Mouse (Mus musculus): Measurements from ENCODE around the gene Eme1.
A peak's percentile ranks its signal among the peaks of the same experiment; 100 is the strongest.

Eme1 gene

DNA sequence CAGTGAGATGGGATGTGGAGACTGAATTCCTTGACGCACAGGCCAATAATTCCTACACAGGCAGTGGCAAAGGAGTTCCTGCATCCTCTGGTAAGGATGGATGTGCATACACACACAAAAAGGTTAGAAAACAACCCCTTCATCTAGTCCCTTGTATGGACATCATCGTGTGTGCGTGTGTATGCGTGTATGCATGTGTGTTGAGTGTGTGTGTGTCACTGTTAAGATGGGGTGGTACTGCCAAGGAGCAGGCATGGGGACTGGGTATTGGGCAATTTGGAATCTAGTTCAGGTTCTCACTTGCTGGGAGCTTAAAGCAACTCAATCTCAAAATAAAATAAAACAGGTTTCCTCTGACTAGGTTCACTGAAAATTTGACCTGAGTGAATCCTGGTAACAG lies 7.3 kb downstream of the Eme1 start:
- no peak for DNase-seq (ENCODE audit: low read depth)

DNA sequence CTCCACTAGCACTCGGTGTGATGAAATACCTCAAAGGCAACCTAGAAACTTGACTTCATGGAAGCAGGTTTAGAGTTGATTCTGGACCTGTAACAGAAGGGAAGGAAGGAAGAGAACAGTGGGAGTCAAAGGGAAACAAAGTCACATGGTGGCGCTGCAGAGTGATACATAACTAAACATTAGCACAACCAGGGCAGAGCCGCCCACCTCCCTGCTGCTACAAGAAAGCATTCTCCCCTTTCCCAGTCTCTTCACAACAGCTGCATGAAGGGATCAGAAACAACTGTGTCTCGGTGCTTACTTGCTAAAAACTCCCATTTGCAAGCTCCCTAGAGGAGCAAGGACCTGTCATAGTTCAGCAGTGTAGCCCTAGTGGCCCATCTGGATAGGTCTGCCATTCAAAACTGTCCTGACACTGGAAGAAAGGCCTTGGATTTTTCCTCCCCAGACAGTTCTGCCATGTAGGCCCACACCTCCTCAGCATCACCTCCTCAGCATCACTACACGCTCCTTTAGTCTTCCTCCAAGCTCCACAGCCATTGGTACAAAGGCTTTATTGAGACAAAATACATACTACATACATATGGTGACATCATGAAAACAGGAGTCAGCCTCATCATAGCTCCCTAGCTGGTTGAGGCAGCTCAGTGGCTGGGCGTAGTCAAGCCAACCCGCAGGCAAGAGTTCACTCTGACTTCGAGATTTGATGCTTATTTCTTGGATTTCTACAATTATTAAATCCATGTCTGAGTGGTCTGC lies 9.1 kb downstream of the Eme1 start:
- no peak for DNase-seq (ENCODE audit: low read depth)

GRCm38 (mm10) chr11:94634431-94634830 lies 19.3 kb downstream of the Eme1 start:
- no peak for DNase-seq (ENCODE audit: low read depth)

DNA sequence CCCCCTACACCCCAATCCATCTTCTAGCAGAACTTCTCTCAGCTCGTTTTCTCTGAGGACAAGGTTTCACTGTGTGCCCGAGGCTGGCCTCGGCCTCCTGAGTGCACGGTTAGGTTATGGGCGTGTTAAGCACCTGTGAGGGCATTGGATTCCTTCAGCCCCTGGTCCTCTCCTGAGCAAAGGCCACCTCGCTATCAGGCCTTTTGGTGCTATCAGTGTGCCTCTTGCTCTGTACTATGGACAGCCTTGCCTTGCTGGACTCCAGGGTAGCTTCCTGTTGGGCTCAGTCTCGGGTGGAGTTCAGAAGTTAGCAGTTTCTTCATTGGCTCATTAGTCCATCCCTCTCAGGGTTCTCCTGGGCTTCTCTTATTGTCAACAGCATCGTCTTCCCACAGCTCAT lies 20.8 kb downstream of the Eme1 start:
- no peak for DNase-seq (ENCODE audit: low read depth)

GRCm38 (mm10) chr11:94631969-94632368 lies 21.8 kb downstream of the Eme1 start:
- DNase-seq (ENCODE audit: low read depth): no peak

- DNase-seq (ENCODE audit: low read depth): peak; percentile 59
Measured at GRCm38 (mm10) chr11:94630199-94631011, 23.4 kb downstream of the Eme1 start.

DNA sequence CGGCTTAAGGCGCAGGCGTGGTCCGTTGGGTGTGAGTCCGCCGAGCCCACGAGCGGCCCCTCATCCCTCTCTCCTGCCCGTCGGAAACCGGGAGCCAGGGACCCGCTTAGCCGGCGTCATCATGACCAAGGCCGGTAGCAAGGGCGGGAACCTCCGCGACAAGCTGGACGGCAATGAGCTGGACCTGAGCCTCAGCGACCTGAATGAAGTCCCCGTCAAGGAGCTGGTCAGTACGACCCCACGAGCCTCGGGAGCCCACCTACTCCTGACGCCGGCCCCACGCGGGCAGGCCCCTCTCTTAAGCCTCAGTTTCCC lies 23.9 kb downstream of the Eme1 start:
- no peak for DNase-seq (ENCODE audit: low read depth)

DNA sequence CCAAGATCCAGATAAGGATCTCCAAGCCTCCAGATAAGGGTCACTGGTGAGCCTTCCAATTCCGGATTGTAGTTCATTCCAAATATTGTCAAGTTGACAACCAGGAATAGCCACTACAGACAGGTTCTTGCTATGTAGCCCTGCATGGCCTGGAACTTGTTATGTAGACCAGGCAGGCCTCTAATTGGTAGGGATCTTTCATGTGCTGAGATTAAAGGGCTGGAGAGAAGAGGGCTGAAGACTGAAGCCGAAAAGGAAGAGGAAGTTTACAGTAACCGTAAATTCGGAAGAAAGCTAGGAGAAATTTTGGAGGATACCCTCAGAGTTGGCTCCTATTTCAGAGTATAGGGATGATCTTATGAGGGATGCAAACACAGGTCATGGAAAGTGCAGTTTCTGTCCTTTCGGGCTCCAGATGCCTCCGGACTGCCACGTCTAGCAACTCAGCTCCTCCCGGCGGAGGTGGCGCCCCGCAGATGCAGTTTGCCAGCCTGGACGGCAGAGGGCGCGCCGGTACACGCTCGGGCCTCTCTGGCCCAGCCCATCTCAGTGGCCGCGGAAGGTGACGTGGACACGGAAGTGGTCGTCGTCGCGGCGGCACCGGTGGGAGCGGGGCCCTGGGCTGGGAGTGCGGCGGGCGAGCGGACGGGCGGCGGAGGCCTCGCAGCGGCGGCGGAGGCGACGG lies 24.4 kb downstream of the Eme1 start, which contains the start of gene Lrrc59:
Gene Lrrc59, plus strand, starts transcription at position 569 of the 685 bp plus-strand sequence.
- DNase-seq (ENCODE audit: low read depth): peak; percentile 95

GRCm38 (mm10) chr11:94622162-94622561 lies 31.6 kb downstream of the Eme1 start:
- DNase-seq (ENCODE audit: low read depth): peak; percentile 13

DNA sequence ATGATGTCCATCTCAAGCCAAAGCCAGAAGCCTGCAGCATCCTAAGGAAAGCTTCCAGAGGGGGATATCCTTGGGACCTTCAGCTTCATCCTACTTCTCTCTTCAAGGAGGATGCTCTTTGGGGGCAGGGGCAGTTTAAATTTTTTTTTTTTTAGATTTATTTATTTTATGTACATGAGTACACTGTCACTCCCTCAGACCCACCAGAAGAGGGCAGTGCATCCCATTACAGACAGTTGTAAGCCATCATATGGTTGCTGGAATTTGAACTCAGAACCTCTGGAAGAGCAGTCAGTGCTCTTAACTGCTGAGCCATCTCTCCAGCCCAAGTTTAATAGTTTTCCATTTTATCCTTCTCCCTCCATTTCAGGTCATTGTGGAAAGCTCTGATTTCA lies 32.3 kb downstream of the Eme1 start:
- peak; percentile 47 for DNase-seq (ENCODE audit: low read depth)

DNA sequence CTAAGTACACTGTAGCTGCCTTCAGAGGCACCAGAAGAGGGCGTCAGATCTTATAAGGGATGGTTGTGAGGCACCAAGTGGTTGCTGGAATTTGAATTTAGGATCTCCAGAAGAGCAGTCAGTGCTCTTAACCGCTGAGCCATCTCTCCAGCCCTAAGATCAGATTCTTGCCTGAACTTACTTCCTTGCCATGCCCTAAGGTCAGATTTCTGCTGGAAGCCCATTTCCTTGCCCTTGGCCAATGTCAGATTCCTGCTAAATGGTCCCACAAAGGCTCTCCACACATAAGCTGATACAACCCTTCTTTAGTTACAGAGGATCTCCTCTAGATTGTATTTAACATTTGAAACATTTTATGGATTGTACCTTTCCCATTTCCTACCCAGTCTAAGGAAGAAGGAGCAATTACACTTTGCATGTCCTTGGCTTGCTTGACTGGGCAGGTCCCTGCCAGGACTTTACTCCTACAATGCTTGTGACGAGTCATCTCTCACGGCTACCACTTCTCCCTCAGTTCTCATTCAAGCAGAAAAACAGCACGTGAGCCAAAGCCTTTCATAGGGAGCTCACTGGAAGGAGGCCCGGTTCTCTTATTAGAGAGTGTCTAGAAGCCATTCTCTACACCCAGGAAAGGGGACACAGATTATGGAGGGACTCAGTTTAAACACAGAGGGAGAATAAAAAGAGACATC lies 32.9 kb downstream of the Eme1 start:
- no peak for DNase-seq (ENCODE audit: low read depth)

DNA sequence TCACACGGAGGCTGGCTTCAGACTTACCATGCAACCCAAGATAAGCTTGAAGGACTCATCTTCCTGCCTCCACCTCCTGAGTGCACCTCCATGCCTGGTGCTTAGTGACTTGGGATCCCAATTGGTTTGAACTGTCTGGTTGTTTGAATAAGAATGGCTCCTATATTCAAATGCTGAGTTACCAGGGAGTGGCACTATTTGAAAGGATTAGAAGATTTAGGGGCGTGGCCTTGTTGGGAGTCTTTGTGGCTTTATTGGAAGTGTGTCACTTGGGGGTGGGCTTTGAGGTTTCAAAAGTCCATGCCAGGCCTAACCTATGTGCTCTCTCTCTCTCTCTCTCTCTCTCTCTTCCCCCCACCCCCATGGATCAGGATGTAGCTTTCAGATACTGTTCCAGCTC lies 36.1 kb downstream of the Eme1 start:
- no peak for DNase-seq (ENCODE audit: low read depth)

- DNase-seq (ENCODE audit: low read depth): no peak
Measured at GRCm38 (mm10) chr11:94615494-94615893, 38.3 kb downstream of the Eme1 start.

DNA sequence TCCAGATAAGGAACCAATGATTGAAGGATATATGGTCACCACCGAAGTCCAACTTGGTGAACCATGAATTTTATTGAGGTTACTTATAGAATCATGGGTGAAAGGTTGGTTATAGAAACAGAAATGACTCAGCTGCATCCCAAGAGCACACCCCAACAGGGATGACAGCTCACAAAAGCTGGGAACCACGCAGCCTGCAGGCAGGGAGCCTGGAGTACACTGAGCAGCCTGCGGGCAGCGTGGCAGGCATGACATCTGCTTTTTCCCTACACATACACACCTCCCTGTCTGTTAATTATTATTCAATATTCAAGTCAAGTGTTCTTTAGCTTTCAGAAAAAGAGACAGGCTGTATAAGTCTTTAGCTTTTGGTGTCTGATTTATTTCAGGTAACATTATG lies 39.2 kb downstream of the Eme1 start:
- DNase-seq (ENCODE audit: low read depth): no peak

GRCm38 (mm10) chr11:94610744-94611740 lies 42.7 kb downstream of the Eme1 start:
- DNase-seq (ENCODE audit: low read depth): no peak

- DNase-seq (ENCODE audit: low read depth): no peak
Measured at GRCm38 (mm10) chr11:94602356-94602955, 51.3 kb downstream of the Eme1 start.

- DNase-seq (ENCODE audit: low read depth): peak; percentile 84
Measured at GRCm38 (mm10) chr11:94601321-94602281, 52.2 kb downstream of the Eme1 start, which contains the start of gene Acsf2. Acsf2 (minus strand) TSS chr11:94601871.

DNA sequence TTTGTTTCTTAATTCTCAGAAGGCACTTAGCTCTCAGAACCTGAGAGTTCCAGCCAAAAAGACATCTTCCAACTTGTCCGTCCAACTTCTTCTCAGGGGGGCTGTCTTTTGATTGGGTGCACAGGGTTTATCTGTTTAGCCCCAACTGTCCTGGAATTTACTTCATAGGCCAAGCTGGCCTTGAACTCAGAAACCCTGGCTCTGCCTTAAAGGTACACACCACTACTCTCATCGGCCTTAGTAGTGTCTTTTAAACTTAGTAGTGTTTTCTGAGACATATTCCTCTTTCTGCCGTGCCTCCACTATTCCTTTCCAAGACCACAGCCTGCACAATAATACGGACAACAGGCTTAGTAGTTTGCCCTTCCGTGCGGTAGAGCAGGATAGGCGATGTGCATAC lies 53.3 kb downstream of the Eme1 start:
- no peak for DNase-seq (ENCODE audit: low read depth)

DNA sequence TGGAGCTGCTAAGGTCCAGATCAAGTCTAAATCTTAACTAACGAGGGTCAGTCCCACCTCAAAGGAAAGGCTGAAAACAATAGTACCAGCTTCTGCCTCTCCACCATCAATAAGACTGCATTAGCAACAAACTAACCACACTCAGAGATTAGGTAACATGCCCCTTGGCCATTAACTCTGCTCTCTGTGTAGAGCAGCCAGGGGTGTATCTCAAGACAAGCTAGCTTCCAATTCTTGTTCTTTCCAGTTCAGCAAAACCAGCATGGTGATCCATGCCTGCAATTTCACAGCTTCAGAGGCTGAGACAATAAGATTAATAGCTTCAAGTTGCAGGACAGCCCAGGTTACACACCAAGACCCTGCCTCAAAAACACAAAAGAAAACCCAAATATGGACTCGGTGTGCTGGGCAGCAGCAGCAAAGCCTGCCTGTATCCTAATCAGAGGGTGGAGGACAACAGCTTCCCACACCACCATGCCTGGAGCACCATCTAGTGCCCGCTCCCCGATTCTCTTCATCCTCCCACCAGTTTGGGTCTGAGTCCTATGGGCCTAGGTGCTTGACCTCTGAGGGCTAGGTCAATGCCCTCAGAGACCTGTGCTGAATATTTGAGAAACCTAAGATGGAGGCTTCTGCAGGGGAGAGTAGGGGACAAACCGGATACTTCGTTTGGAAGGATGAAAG lies 55.2 kb downstream of the Eme1 start:
- no peak for DNase-seq (ENCODE audit: low read depth)
